Mouse (Mus musculus) liver, embryonic 14.5 days (tissue): ENCODE data around the gene Gm45808.

ENCODE experiments used
- CTCF ChIP-seq: IDR thresholded peaks from 2 replicates; pipeline ENCODE4 v1.5.1; 2016; ENCODE audit warnings: antibody characterized with exemption, low read depth, control low read depth
- EP300 ChIP-seq: IDR thresholded peaks from 2 replicates; pipeline ENCODE4 v1.6.1; 2016; ENCODE audit warnings: antibody characterized with exemption, low read depth

DNA sequence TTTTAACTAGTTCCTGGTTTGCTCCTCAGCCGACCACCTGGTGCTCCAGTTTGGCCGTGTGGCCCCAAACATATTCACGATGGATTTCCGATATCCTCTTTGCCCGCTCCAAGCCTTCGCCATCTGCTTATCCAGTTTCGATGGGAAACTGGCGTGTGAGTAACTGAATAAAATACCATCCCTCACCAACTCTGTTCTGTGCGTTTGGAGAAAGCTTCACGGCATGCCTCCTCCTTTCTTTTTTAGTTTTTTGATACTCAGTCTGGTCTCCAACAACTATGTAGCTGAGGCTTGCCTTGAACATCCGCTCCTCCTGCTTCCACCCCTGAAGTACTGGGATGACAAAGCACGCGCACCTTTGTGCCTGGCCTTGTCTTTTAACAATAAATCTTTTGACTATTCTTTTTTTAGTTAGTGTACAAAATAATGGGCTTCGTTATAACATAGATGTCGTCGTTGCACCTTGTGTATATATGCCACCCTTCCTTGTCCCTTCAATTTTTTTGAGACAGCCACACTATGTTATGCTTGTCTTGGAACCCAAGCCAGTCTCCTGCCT is 35.7 kb upstream of the Gm45808 start:
- no peak for TF ChIP-seq CTCF
- TF ChIP-seq EP300: no peak
